Mouse (Mus musculus) lung, adult 2 months (tissue): ENCODE measurements at regions not wholly inside any gene's neighbourhood (a gene's known extent, or its start where the extent isn't known, plus 50 kb on each side); places are given as distances from the start of the nearest gene placed in this dataset.

ENCODE experiments used
- DNase-seq: peaks from one replicate; pipeline ENCODE4 v3.0.0; 2022
- H3K4me1 ChIP-seq: fragments of 200-500 bp; 2 replicates; pipeline ENCODE4 v1.6.1; 2011; ENCODE audit warnings: low read length; ENCODE audit not compliant: control insufficient read depth, insufficient read depth
- H3K4me3 ChIP-seq: fragments of 200-500 bp; replicated peaks from 2 replicates; pipeline ENCODE3; 2011; ENCODE audit warnings: low read depth, mild to moderate bottlenecking, control low read depth, low read length; ENCODE audit errors: extremely low read depth
- CTCF ChIP-seq: fragments of 200-500 bp; IDR thresholded peaks from 2 replicates; pipeline ENCODE4 v1.5.1; 2011; ENCODE audit warnings: mild to moderate bottlenecking, low read length, control low read depth; ENCODE audit not compliant: insufficient read depth
- POLR2A ChIP-seq: fragments of 200-500 bp; IDR thresholded peaks from 2 replicates; pipeline ENCODE4 v1.6.1; 2011; ENCODE audit warnings: low read depth, mild to moderate bottlenecking, control low read depth, low read length, borderline replicate concordance; ENCODE audit errors: extremely low read depth
- WGBS: fragments of 180-500 bp; shearing (Covaris S2); methylation state at CpG from one replicate; pipeline ENCODE4 v1.1.7; 2018; 5-methylcytosine and 5-hydroxymethylcytosine counted together

- WGBS, result 84% methylated on average over 7 of the region's 7 CpGs
- Histone ChIP-seq H3K4me3 (no peak overlapping the region), H3K4me1 (no peaks in the 10 kb centered on the region)
- DNase-seq, result no peak
- TF ChIP-seq CTCF (no peak), POLR2A (no peak)
Observed at GRCm38 (mm10) chr2:78986984-78987383, 119.1 kb downstream of the Ube2e3 start.

DNA sequence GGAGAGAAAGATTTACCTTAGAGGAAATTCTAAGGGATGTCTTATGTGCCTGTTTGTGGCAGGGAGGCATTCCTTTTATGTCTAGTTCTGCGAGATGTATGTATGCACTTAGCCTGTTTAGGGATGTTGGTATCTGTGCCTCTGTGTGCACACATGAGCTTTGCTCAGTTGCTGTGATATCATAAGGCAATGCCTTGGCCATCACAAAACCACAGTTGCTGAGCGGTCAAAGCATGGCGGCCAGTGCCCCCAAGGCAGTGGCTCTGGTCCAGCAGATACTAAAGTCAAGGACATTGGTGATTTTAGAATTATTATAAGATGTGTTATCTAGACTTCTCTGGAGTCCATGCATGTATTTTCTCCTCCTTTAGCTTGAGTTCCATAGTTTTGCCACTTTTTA, 119.5 kb downstream of the Ube2e3 start:
- Histone ChIP-seq H3K4me1 (no peaks in the 10 kb centered on the region), H3K4me3 (no peak overlapping the region)
- no peak for TF ChIP-seq CTCF
- no peak for TF ChIP-seq POLR2A
- 96% methylated on average over 3 of the region's 3 CpGs for WGBS
- DNase-seq, result no peak

DNA sequence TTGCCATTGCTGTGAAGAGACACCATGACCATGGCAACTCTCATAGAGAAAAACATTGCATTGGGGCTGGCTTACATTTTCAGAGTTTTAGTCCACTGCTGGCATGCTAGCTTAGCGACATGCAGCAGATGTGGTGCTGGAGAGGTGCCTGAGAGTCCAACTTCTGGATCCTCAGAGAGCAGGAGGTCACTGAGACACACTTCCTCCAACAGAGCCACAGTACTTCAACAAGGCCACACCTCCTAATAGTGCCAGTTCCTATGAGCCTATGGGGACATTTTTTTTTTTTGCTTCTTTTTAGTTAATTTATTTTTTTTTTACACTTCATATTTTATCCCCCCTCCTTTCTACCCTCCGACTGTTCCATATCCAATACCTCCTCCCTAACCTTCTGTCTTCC, 120.3 kb downstream of the Ube2e3 start:
- TF ChIP-seq POLR2A (no peak), CTCF (no peak)
- DNase-seq, result no peak
- H3K4me3 ChIP-seq, result no peak overlapping the region
- H3K4me1 ChIP-seq, result no peaks in the 10 kb centered on the region
- WGBS, result 70% methylated on average over 2 of the region's 2 CpGs

DNA sequence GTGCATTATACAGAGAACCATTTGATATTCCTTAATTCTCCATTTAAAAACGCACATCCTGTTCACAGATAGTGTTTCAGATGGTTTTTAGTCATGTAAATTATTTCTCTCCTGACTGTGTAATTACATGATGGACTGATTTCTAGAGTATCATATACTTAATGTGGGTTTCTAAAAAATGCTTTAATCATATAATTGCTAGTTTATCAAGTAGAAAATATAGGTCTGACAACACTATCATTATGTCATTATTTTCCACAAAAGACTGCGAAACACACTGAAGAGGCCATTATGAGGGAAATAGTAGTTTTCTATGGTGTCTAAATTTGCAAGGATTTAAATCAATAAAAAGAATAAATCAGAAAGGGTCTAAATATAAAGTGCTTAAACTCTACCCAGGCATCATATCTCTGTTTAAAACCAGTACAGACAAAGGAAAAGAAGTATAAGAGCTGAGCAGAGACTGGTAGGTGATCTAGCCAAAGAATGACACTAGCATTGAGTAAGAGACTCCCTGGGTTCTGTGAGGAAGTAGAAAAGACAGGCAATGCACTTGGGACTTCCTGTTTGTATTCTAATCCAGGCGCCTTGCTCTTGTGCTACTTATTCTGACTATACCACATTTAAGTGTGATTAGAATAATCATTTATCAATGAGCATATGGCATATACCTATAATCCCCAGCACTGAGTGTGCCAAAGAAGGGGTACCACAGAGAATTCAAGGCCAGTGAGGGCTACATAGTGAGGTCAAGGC, 127.1 kb downstream of the Ube2e3 start:
- TF ChIP-seq POLR2A (no peak), CTCF (no peak)
- WGBS, result 69% methylated on average over 3 of the region's 3 CpGs
- no peak overlapping the region for H3K4me3 ChIP-seq
- H3K4me1 ChIP-seq, result no peaks in the 10 kb centered on the region
- DNase-seq, result no peak

- no peak for TF ChIP-seq POLR2A
- TF ChIP-seq CTCF, result no peak
- no peak overlapping the region for H3K4me3 ChIP-seq
- no peaks in the 10 kb centered on the region for H3K4me1 ChIP-seq
- 97% methylated on average over 8 of the region's 8 CpGs for WGBS
- no peak for DNase-seq
Observed at GRCm38 (mm10) chr2:78998637-78999036, 130.7 kb downstream of the Ube2e3 start.

GRCm38 (mm10) chr2:78999410-78999809, 131.5 kb downstream of the Ube2e3 start:
- 78% methylated on average over 4 of the region's 4 CpGs for WGBS
- H3K4me3 ChIP-seq, result no peak overlapping the region
- no peak for DNase-seq
- H3K4me1 ChIP-seq, result no peaks in the 10 kb centered on the region
- TF ChIP-seq CTCF, result no peak
- TF ChIP-seq POLR2A, result no peak

DNA sequence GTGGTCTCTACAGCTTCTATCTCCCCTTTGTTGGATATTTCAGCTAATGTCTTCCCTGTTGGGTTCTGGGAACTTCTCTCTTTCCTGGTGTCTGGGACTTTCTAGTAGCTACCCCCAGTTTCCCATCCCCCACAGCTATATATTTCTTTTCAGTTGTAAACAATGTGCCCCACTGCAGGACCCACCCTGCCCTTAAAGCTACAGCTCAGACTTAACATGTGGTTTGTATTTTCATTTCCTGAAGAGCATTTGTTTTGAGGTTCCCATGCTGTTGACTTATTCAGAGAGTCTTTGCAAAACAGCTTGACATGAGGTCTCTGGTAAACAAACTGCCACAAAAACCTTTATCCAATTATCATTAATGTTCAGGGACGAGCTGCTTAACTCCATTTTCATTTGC, 136.9 kb downstream of the Ube2e3 start:
- Histone ChIP-seq H3K4me3 (no peak overlapping the region), H3K4me1 (no peaks in the 10 kb centered on the region)
- DNase-seq, result no peak
- no peak for TF ChIP-seq CTCF
- TF ChIP-seq POLR2A, result no peak
- WGBS, result 60% methylated on average over 1 of the region's 1 CpGs

GRCm38 (mm10) chr2:79008642-79009041, 140.7 kb downstream of the Ube2e3 start:
- TF ChIP-seq CTCF, result no peak
- Histone ChIP-seq H3K4me3 (no peak overlapping the region), H3K4me1 (no peaks in the 10 kb centered on the region)
- DNase-seq, result no peak
- 78% methylated on average over 3 of the region's 3 CpGs for WGBS

- TF ChIP-seq POLR2A (no peak), CTCF (no peak)
- no peaks in the 10 kb centered on the region for H3K4me1 ChIP-seq
- DNase-seq, result no peak
- WGBS, result 49% methylated on average over 2 of the region's 2 CpGs
- H3K4me3 ChIP-seq, result no peak overlapping the region
Observed at GRCm38 (mm10) chr2:79009791-79010190, 141.9 kb downstream of the Ube2e3 start.

- TF ChIP-seq CTCF, result no peak
- TF ChIP-seq POLR2A, result no peak
- WGBS, result 53% methylated on average over 2 of the region's 2 CpGs
- no peak overlapping the region for H3K4me3 ChIP-seq
- no peaks in the 10 kb centered on the region for H3K4me1 ChIP-seq
- DNase-seq, result no peak
Observed at GRCm38 (mm10) chr2:79010273-79010672, 142.3 kb downstream of the Ube2e3 start.
